Mouse (Mus musculus) CH12.LX (cell line): ENCODE measurements at regions not wholly inside any gene's neighbourhood (a gene's known extent, or its start where the extent isn't known, plus 50 kb on each side); places are given as distances from the start of the nearest gene placed in this dataset.
"Not testable (repeated sequence)": the region's sequence is repeated elsewhere in the genome, so short reads cannot be mapped to it uniquely, and the experiment has no call there.

Experiments used
- DNase-seq: peaks from one replicate; pipeline ENCODE4 v3.0.0-alpha.2; 2013; ENCODE audit errors: extremely low read depth
- H3K27ac ChIP-seq: 2 replicates; pipeline ENCODE4 v1.5.1; 2012; ENCODE audit warnings: low read depth, mild to moderate bottlenecking, control low read depth, moderate library complexity; ENCODE audit not compliant: insufficient read depth
- H3K27me3 ChIP-seq: replicated peaks from 2 replicates; pipeline ENCODE3; 2012; ENCODE audit warnings: inconsistent platforms
- H3K36me3 ChIP-seq, 2 experiments: replicated peaks in 1 of 2; 2 replicates each; pipeline versions ENCODE3 to v1.6.1; 2012; ENCODE audit warnings: inconsistent platforms in 1 of 2, low read length in 1 of 2, mild to moderate bottlenecking in 1 of 2, mixed read lengths in 1 of 2, moderate library complexity in 1 of 2; ENCODE audit not compliant: control insufficient read depth in 1 of 2, insufficient read depth in 1 of 2
- H3K4me1 ChIP-seq, 2 experiments: 2 replicates each; pipeline ENCODE4 v1.6.1; 2012; ENCODE audit warnings: inconsistent platforms in 1 of 2, moderate library complexity in 1 of 2; ENCODE audit not compliant: insufficient read depth in 2 of 2, control insufficient read depth in 1 of 2
- H3K4me2 ChIP-seq: 2 replicates; pipeline ENCODE4 v1.6.1; 2012; ENCODE audit warnings: low read depth, mild to moderate bottlenecking, control low read depth; ENCODE audit not compliant: poor library complexity, insufficient read depth, severe bottlenecking
- H3K4me3 ChIP-seq, 3 experiments: fragments of 150-350 bp in 1 of 3; sonication (generic) in 1 of 3; replicated peaks in 1 of 3; 2 replicates each; pipeline versions ENCODE3 to v1.5.1; 2011 to 2012; ENCODE audit warnings: low read depth in 2 of 3, low read length in 2 of 3, mild to moderate bottlenecking in 2 of 3, moderate library complexity in 2 of 3, control low read depth in 1 of 3, improper control_type of control experiment in 1 of 3, inconsistent platforms in 1 of 3, mixed read lengths in 1 of 3; ENCODE audit not compliant: poor library complexity in 1 of 3
- H3K79me2 ChIP-seq: replicated peaks from 2 replicates; pipeline ENCODE4 v1.6.1; 2012; ENCODE audit warnings: mild to moderate bottlenecking, moderate library complexity; ENCODE audit not compliant: control insufficient read depth, poor library complexity, insufficient read depth, severe bottlenecking; ENCODE audit errors: extremely low read depth
- H3K9ac ChIP-seq: 2 replicates; pipeline ENCODE4 v1.6.1; 2012; ENCODE audit warnings: low read depth, mild to moderate bottlenecking, control low read depth, moderate library complexity; ENCODE audit not compliant: insufficient read depth
- H3K9me3 ChIP-seq: replicated peaks from 2 replicates; pipeline ENCODE3; 2012; ENCODE audit warnings: low read length, inconsistent platforms, mixed read lengths
- BHLHE40 ChIP-seq: IDR thresholded peaks from 2 replicates; pipeline ENCODE4 v1.6.1; 2011; ENCODE audit warnings: mild to moderate bottlenecking, low read depth, low read length, improper control_type of control experiment
- CTCF ChIP-seq, 2 experiments: IDR thresholded peaks in 1 of 2; conservative IDR thresholded peaks in 1 of 2; 2 replicates each; pipeline ENCODE4 v1.5.1; 2011 to 2012; ENCODE audit warnings: low read depth in 2 of 2, low read length in 2 of 2, improper control_type of control experiment in 1 of 2, inconsistent platforms in 1 of 2, mild to moderate bottlenecking in 1 of 2, moderate library complexity in 1 of 2
- EP300 ChIP-seq: IDR thresholded peaks from 2 replicates; pipeline ENCODE4 v1.6.1; 2011; ENCODE audit warnings: low read length, improper control_type of control experiment
- GABPA ChIP-seq: IDR thresholded peaks from 2 replicates; pipeline ENCODE4 v1.6.1; 2012; ENCODE audit warnings: low read depth, low read length, improper control_type of control experiment, inconsistent platforms; ENCODE audit not compliant: insufficient replicate concordance
- HCFC1 ChIP-seq: IDR thresholded peaks from 2 replicates; pipeline ENCODE4 v1.6.1; 2012; ENCODE audit warnings: low read depth, mild to moderate bottlenecking, inconsistent platforms, low read length, improper control_type of control experiment
- IRF4 ChIP-seq: IDR thresholded peaks from 2 replicates; pipeline ENCODE4 v1.6.1; 2014; ENCODE audit warnings: low read depth, mild to moderate bottlenecking, inconsistent platforms, low read length, improper control_type of control experiment
- MAX ChIP-seq: IDR thresholded peaks from 2 replicates; pipeline ENCODE4 v1.6.1; 2011; ENCODE audit warnings: low read length, improper control_type of control experiment
- RCOR1 ChIP-seq: conservative IDR thresholded peaks from 2 replicates; pipeline ENCODE4 v1.6.1; 2012; ENCODE audit warnings: low read depth, mild to moderate bottlenecking, inconsistent platforms, low read length, improper control_type of control experiment
- TBP ChIP-seq: conservative IDR thresholded peaks from 2 replicates; pipeline ENCODE4 v1.6.1; 2011; ENCODE audit warnings: low read depth, low read length, improper control_type of control experiment
- UBTF ChIP-seq: IDR thresholded peaks from 2 replicates; pipeline ENCODE4 v1.6.1; 2012; ENCODE audit warnings: low read depth, mild to moderate bottlenecking, inconsistent platforms, low read length, improper control_type of control experiment, moderate library complexity
- USF1 ChIP-seq: IDR thresholded peaks from 2 replicates; pipeline ENCODE4 v1.6.1; 2014; ENCODE audit warnings: low read depth, mild to moderate bottlenecking, inconsistent platforms, low read length, improper control_type of control experiment
- dilution Hi-C: fragments of 300-500 bp; cut with MboI; formaldehyde crosslinking; loops from 2 replicates; pipeline ENCODE4 v1.14.3; 2020; ENCODE audit warnings: low sequenced_read_pairs; ENCODE audit not compliant: extremely low pct_unique_long_range_greater_than_20kb, extremely low pct_ligation_motif_present
- in situ Hi-C: fragments of 300-500 bp; cut with MboI; formaldehyde crosslinking; loops from 3 replicates; pipeline ENCODE4 v1.14.3; 2019; ENCODE audit warnings: low sequenced_read_pairs, low pct_ligation_motif_present, low pct_unique_long_range_greater_than_20kb, mixed read lengths

- no peak for TF ChIP-seq RCOR1
- TF ChIP-seq, all 38 proteins: peak for 0
- no peaks in the 10 kb centered on the region for H3K4me1 ChIP-seq
- no peak for DNase-seq
- peaks cover 3% of the 10 kb centered on the region for H3K9me3 ChIP-seq
- no peaks in the 10 kb centered on the region for H3K79me2 ChIP-seq
- H3K4me3 ChIP-seq = no peak overlapping the region
- dilution Hi-C loops = no loop called here
- no peaks in the 10 kb centered on the region for H3K36me3 ChIP-seq
- no peak overlapping the region for H3K27ac ChIP-seq
- no peak overlapping the region for H3K4me2 ChIP-seq
- no peaks in the 10 kb centered on the region for H3K27me3 ChIP-seq
- no peak overlapping the region for H3K9ac ChIP-seq
- in situ Hi-C loops = no loop called here
Observed at GRCm38 (mm10) chr1:47164417-47164816, 271.8 kb upstream of the Slc39a10 start.

- DNase-seq = no peak
- no peak overlapping the region for H3K9ac ChIP-seq
- no peaks in the 10 kb centered on the region for H3K79me2 ChIP-seq
- H3K27me3 ChIP-seq = no peaks in the 10 kb centered on the region
- peaks cover 3% of the 10 kb centered on the region for H3K9me3 ChIP-seq
- no peak overlapping the region for H3K4me3 ChIP-seq
- H3K4me1 ChIP-seq = no peaks in the 10 kb centered on the region
- H3K4me2 ChIP-seq = no peak overlapping the region
- no peak overlapping the region for H3K27ac ChIP-seq
- H3K36me3 ChIP-seq = no peaks in the 10 kb centered on the region
- dilution Hi-C loops (no loop called here), in situ Hi-C loops (no loop called here)
- TF ChIP-seq UBTF (no peak), BHLHE40 (no peak), MAX (no peak), RCOR1 (no peak), IRF4 (no peak), HCFC1 (no peak), GABPA (no peak), TBP (no peak), EP300 (no peak), CTCF (conservative IDR thresholded peaks at IDR 0.05 in 1 of 2, IDR thresholded peaks at IDR 0.05 in 1 of 2; ENCODE audit: low read depth in 2 of 2, low read length in 2 of 2) (no peak), USF1 (no peak)
Observed at GRCm38 (mm10) chr1:47163808-47164410, 271.3 kb upstream of the Slc39a10 start.

GRCm38 (mm10) chr1:47130031-47130430 is 237.4 kb upstream of the Slc39a10 start:
- H3K27ac ChIP-seq, H3K4me1 ChIP-seq, H3K9me3 ChIP-seq, H3K4me3 ChIP-seq, H3K9ac ChIP-seq, in situ Hi-C loops, H3K27me3 ChIP-seq, dilution Hi-C loops, H3K36me3 ChIP-seq, DNase-seq, H3K4me2 ChIP-seq, H3K79me2 ChIP-seq: not testable (repeated sequence)
